Mouse (Mus musculus): ENCODE data around the gene Atf7. TPM values are rescaled to one million over a fixed set of nuclear protein-coding genes. Genes with fewer than 3 reads are reported as not detected.

The Atf7 gene
- total and polyA plus RNA-seq, 3 experiments = 6.7 to 31.9 (median 8.6) TPM

GRCm38 (mm10) chr15:102576972-102577371 lies 48.3 kb downstream of the Atf7 start:
- in situ Hi-C loops (cut with MboI; ENCODE audit: low pct_ligation_motif_present, low pct_unique_long_range_greater_than_20kb, low sequenced_read_pairs) = no loop called here
- TF ChIP-seq MYC (IDR thresholded peaks at IDR 0.05; ENCODE audit: low read depth, low read length) = no peak
- H3K9ac ChIP-seq (ENCODE audit: insufficient read depth, low read depth) = no peak overlapping the region
- H3K4me1 ChIP-seq (ENCODE audit: control insufficient read depth in 1 of 2, insufficient read depth in 2 of 2) = peaks cover 0 to 3% of the 10 kb centered on the region in 2 experiments; a peak in 1 of 4 replicates
- H3K4me3 ChIP-seq (replicated peaks in 1 of 3; ENCODE audit: low read depth in 2 of 3, low read length in 2 of 3, poor library complexity in 1 of 3) = no peak overlapping the region
- dilution Hi-C loops (cut with MboI; ENCODE audit: extremely low pct_ligation_motif_present, extremely low pct_unique_long_range_greater_than_20kb, low sequenced_read_pairs) = no loop called here
- no peaks in the 10 kb centered on the region for H3K27me3 ChIP-seq (replicated peaks)
- DNase-seq (ENCODE audit: extremely low read depth) = no peak
- H3K36me3 ChIP-seq (replicated peaks in 1 of 2; ENCODE audit: control insufficient read depth in 1 of 2, insufficient read depth in 1 of 2, low read length in 1 of 2) = peaks cover 0 to 35% of the 10 kb centered on the region in 2 experiments
- H3K9me3 ChIP-seq (replicated peaks; ENCODE audit: low read length) = no peaks in the 10 kb centered on the region
- H3K27ac ChIP-seq (ENCODE audit: insufficient read depth, low read depth) = no peak overlapping the region
- no peak overlapping the region for H3K4me2 ChIP-seq (ENCODE audit: insufficient read depth, low read depth, poor library complexity, severe bottlenecking)
- no peaks in the 10 kb centered on the region for H3K79me2 ChIP-seq (replicated peaks; ENCODE audit: control insufficient read depth, extremely low read depth, insufficient read depth, poor library complexity, severe bottlenecking)

- no peak for TF ChIP-seq MAX (IDR thresholded peaks at IDR 0.05; ENCODE audit: low read length)
- no peak for TF ChIP-seq SIN3A (IDR thresholded peaks at IDR 0.05; ENCODE audit: low read length)
- TF ChIP-seq EP300 (IDR thresholded peaks at IDR 0.05; ENCODE audit: low read length) = no peak
- no peak for TF ChIP-seq ETS1 (conservative IDR thresholded peaks at IDR 0.05; ENCODE audit: low read depth, low read length)
- no peak for TF ChIP-seq TBP (conservative IDR thresholded peaks at IDR 0.05; ENCODE audit: low read depth, low read length)
- TF ChIP-seq USF1 (IDR thresholded peaks at IDR 0.05; ENCODE audit: low read depth, low read length) = no peak
- no peak for TF ChIP-seq CHD1 (IDR thresholded peaks at IDR 0.05; ENCODE audit: low read depth, low read length)
- no peak for TF ChIP-seq ZC3H11A (IDR thresholded peaks at IDR 0.05; ENCODE audit: low read depth, low read length)
- no peak for TF ChIP-seq GABPA (IDR thresholded peaks at IDR 0.05; ENCODE audit: insufficient replicate concordance, low read depth, low read length)
- TF ChIP-seq MEF2A (IDR thresholded peaks at IDR 0.05; ENCODE audit: borderline replicate concordance, low read depth, low read length) = no peak
- TF ChIP-seq JUND (conservative IDR thresholded peaks at IDR 0.05; ENCODE audit: low read depth, low read length) = no peak
- no peak for TF ChIP-seq CHD2 (IDR thresholded peaks at IDR 0.05; ENCODE audit: low read length)
- TF ChIP-seq ZMIZ1 (IDR thresholded peaks at IDR 0.05; ENCODE audit: low read depth, low read length) = no peak
- TF ChIP-seq POLR2A (IDR thresholded peaks at IDR 0.05; ENCODE audit: low read depth, low read length) = no peak
- TF ChIP-seq RAD21 (IDR thresholded peaks at IDR 0.05; ENCODE audit: low read depth, low read length) = no peak
- TF ChIP-seq MXI1 (IDR thresholded peaks at IDR 0.05; ENCODE audit: low read depth, low read length) = no peak
- no peak for TF ChIP-seq NRF1 (IDR thresholded peaks at IDR 0.05; ENCODE audit: low read depth, low read length)
- no peak for TF ChIP-seq JUN (IDR thresholded peaks at IDR 0.05; ENCODE audit: insufficient read depth, low read depth, low read length)
- H3K4me1 ChIP-seq (ENCODE audit: control insufficient read depth in 1 of 2, insufficient read depth in 2 of 2) = peaks cover 0 to 3% of the 10 kb centered on the region in 2 experiments; a peak in 1 of 4 replicates
- no peak for DNase-seq (ENCODE audit: extremely low read depth)
- no peaks in the 10 kb centered on the region for H3K27me3 ChIP-seq (replicated peaks)
- H3K9me3 ChIP-seq (replicated peaks; ENCODE audit: low read length) = no peaks in the 10 kb centered on the region
- no peak overlapping the region for H3K4me2 ChIP-seq (ENCODE audit: insufficient read depth, low read depth, poor library complexity, severe bottlenecking)
- in situ Hi-C loops (cut with MboI; ENCODE audit: low pct_ligation_motif_present, low pct_unique_long_range_greater_than_20kb, low sequenced_read_pairs) (no loop called here), dilution Hi-C loops (cut with MboI; ENCODE audit: extremely low pct_ligation_motif_present, extremely low pct_unique_long_range_greater_than_20kb, low sequenced_read_pairs) (no loop called here)
- no peak overlapping the region for H3K4me3 ChIP-seq (replicated peaks in 1 of 3; ENCODE audit: low read depth in 2 of 3, low read length in 2 of 3, poor library complexity in 1 of 3)
- no peak overlapping the region for H3K27ac ChIP-seq (ENCODE audit: insufficient read depth, low read depth)
- no peaks in the 10 kb centered on the region for H3K79me2 ChIP-seq (replicated peaks; ENCODE audit: control insufficient read depth, extremely low read depth, insufficient read depth, poor library complexity, severe bottlenecking)
- peaks cover 0 to 25% of the 10 kb centered on the region in 2 experiments for H3K36me3 ChIP-seq (replicated peaks in 1 of 2; ENCODE audit: control insufficient read depth in 1 of 2, insufficient read depth in 1 of 2, low read length in 1 of 2)
- H3K9ac ChIP-seq (ENCODE audit: insufficient read depth, low read depth) = no peak overlapping the region
Observed at GRCm38 (mm10) chr15:102572081-102572480, 53.2 kb downstream of the Atf7 start.

All from CH12.LX (cell line).